Mouse (Mus musculus): ENCODE results near the gene Atg9a. TPM values are rescaled to one million over a fixed set of nuclear protein-coding genes. Genes with fewer than 3 reads are reported as not detected.

Gene Atg9a
- polyA plus RNA-seq, 1 experiment from 2014 or later = 18.8 TPM

DNA sequence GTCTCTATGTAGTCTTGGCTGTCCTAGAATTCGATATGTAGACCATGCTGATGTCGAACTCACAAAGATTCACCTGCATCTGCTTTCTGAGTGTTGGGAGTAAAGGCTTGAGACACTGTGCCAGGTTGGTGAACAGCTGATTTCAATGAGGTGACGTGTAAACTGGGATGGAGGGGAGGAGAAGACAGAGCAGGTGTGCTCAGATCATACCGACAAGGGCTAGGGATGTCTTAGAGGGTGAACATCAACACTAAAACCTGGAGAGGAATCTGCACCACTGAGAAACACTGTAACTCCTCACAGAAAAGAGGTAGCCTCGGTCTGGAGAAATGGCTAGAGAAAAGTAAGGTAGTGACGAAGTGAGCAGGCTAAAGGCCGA lies 23.9 kb downstream of the Atg9a start:
- Histone ChIP-seq H3K4me3 (ENCODE audit: low read depth, low read length) (peak overlapping the region; percentile 66), H3K9ac (ENCODE audit: low read length) (peak overlapping the region; percentile 63; the same call in 1 of the 2 replicates), H3K27me3 (ENCODE audit: control insufficient read depth, insufficient read depth, low read length) (no peaks in the 10 kb centered on the region), H3K27ac (ENCODE audit: low read depth, low read length) (no peak overlapping the region; the same call in 1 of the 2 replicates), H3K36me3 (ENCODE audit: control insufficient read depth, insufficient read depth, low read length) (peaks cover 6% of the 10 kb centered on the region; the same call in 1 of the 2 replicates), H3K4me2 (peak overlapping the region; percentile 59), H3K9me3 (ENCODE audit: control insufficient read depth, low read length) (no peaks in the 10 kb centered on the region), H3K4me1 (ENCODE audit: control insufficient read depth, insufficient read depth, low read length) (peaks cover 8% of the 10 kb centered on the region)
- DNase-seq (ENCODE audit: low spot score, missing footprints) = no peak
- peak; percentile 53; the same call in 1 of the 2 replicates for ATAC-seq (ENCODE audit: low FRiP score)
- WGBS = 10% methylated on average over 7 of the region's 7 CpGs

DNA sequence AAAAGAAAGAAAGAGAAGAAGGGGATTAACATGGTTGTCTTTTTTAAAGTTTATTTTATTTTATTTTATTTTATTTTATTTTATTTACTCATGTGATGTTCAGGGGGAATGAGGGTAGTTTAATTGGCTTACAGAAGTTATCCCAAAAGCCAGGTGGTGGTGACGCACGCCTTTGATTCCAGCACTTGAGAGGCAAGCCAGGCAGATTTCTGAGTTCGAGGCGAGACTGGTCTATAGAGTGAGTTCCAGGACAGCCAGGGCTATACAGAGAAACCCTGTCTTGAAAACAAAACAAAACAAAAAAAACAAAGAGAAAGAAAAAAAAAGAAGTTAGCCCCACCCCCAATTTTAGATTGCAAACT lies 31.8 kb downstream of the Atg9a start:
- DNase-seq (ENCODE audit: low spot score, missing footprints) (no peak), ATAC-seq (ENCODE audit: low FRiP score) (no peak)
- Histone ChIP-seq H3K9ac (ENCODE audit: low read length) (no peak overlapping the region), H3K9me3 (ENCODE audit: control insufficient read depth, low read length) (no peaks in the 10 kb centered on the region), H3K27me3 (ENCODE audit: control insufficient read depth, insufficient read depth, low read length) (no peaks in the 10 kb centered on the region), H3K4me3 (ENCODE audit: low read depth, low read length) (no peak overlapping the region), H3K36me3 (ENCODE audit: control insufficient read depth, insufficient read depth, low read length) (no peaks in the 10 kb centered on the region), H3K4me2 (no peak overlapping the region), H3K27ac (ENCODE audit: low read depth, low read length) (no peak overlapping the region), H3K4me1 (ENCODE audit: control insufficient read depth, insufficient read depth, low read length) (no peaks in the 10 kb centered on the region)
- WGBS = 83% methylated on average over 4 of the region's 4 CpGs

DNA sequence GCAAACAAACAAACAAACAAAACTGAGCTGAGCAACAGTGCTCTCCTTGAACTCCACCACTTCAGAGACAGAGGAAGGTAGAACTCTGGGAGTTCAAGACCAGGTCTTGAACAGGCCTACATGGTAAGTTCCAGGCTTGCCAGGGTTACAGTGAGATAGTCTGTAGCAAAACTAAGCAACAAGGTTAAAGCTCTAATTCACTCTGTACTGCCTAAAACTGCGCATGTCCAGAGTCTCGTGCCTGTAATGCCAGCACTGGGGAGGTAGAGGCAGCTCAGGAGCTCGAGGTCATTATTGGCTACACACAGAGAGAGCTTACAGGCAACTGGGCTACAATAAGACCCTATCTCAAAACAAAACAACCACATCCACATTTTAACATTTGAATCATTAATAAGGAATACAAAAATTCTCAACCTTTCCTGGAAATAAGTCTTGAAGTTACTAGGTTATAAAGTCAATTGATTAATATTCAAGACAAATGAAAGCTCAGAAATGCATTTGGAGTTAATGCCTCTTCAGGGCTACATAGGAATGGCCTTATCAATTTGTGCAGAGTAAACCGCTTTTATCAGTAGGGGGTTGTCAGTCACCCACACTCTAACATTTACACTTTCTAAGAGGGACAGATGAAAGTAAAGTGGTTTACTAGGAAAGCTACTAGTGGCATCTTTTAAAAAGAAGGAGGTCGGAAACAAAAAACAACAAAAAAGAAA lies 32.3 kb downstream of the Atg9a start:
- WGBS = 74% methylated on average over 5 of the region's 5 CpGs
- Histone ChIP-seq H3K27me3 (ENCODE audit: control insufficient read depth, insufficient read depth, low read length) (no peaks in the 10 kb centered on the region), H3K27ac (ENCODE audit: low read depth, low read length) (no peak overlapping the region), H3K36me3 (ENCODE audit: control insufficient read depth, insufficient read depth, low read length) (no peaks in the 10 kb centered on the region), H3K9me3 (ENCODE audit: control insufficient read depth, low read length) (no peaks in the 10 kb centered on the region), H3K9ac (ENCODE audit: low read length) (no peak overlapping the region), H3K4me3 (ENCODE audit: low read depth, low read length) (no peak overlapping the region), H3K4me1 (ENCODE audit: control insufficient read depth, insufficient read depth, low read length) (no peaks in the 10 kb centered on the region), H3K4me2 (no peak overlapping the region)
- DNase-seq (ENCODE audit: low spot score, missing footprints) (no peak), ATAC-seq (ENCODE audit: low FRiP score) (no peak)

DNA sequence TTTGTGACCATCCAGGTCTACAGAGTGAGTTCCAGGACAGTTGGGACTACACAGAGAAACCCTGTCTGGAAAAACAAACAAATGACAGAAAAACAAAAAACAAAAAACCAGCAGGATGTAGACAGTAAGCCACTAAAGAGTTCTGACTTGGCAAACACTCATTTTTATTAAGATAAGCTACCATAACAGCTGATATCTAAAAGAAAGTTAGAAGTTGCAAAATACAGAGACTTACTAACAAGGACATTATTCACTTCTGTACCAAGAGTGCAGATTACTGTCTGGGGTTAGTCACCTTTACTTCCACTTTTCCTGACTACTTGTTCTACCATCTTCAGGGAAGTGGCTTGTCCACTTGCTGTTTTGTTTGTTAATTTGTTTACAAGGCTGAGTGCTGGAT lies 33.0 kb downstream of the Atg9a start:
- Histone ChIP-seq H3K27ac (ENCODE audit: low read depth, low read length) (no peak overlapping the region), H3K4me1 (ENCODE audit: control insufficient read depth, insufficient read depth, low read length) (no peaks in the 10 kb centered on the region), H3K36me3 (ENCODE audit: control insufficient read depth, insufficient read depth, low read length) (no peaks in the 10 kb centered on the region), H3K9me3 (ENCODE audit: control insufficient read depth, low read length) (no peaks in the 10 kb centered on the region), H3K9ac (ENCODE audit: low read length) (no peak overlapping the region), H3K27me3 (ENCODE audit: control insufficient read depth, insufficient read depth, low read length) (no peaks in the 10 kb centered on the region), H3K4me3 (ENCODE audit: low read depth, low read length) (no peak overlapping the region), H3K4me2 (no peak overlapping the region)
- DNase-seq (ENCODE audit: low spot score, missing footprints) (no peak), ATAC-seq (ENCODE audit: low FRiP score) (no peak)

DNA sequence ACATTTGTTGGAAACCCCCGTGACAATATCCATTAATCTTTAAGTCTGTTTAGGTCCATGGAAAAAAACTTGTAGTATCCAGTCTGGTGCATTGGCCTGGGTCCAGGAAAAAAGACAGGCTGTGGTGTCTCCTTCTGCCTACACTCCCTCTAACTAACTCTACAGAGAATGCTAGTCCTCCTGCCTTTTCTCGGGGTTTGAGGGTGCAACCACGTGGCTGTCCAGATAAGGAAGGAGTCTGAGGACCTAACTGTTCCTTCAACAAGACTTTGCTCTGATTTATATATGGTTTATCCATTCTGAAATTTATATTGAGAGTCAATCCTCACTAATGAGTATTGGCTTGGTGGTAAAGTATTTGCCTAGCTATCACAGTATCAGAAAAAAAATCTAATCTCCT lies 36.2 kb downstream of the Atg9a start:
- 75% methylated on average over 3 of the region's 3 CpGs for WGBS
- Histone ChIP-seq H3K4me1 (ENCODE audit: control insufficient read depth, insufficient read depth, low read length) (no peaks in the 10 kb centered on the region), H3K27me3 (ENCODE audit: control insufficient read depth, insufficient read depth, low read length) (no peaks in the 10 kb centered on the region), H3K4me2 (no peak overlapping the region), H3K4me3 (ENCODE audit: low read depth, low read length) (no peak overlapping the region), H3K36me3 (ENCODE audit: control insufficient read depth, insufficient read depth, low read length) (no peaks in the 10 kb centered on the region), H3K27ac (ENCODE audit: low read depth, low read length) (no peak overlapping the region), H3K9ac (ENCODE audit: low read length) (no peak overlapping the region), H3K9me3 (ENCODE audit: control insufficient read depth, low read length) (no peaks in the 10 kb centered on the region)
- DNase-seq (ENCODE audit: low spot score, missing footprints) = no peak
- ATAC-seq (ENCODE audit: low FRiP score) = no peak

DNA sequence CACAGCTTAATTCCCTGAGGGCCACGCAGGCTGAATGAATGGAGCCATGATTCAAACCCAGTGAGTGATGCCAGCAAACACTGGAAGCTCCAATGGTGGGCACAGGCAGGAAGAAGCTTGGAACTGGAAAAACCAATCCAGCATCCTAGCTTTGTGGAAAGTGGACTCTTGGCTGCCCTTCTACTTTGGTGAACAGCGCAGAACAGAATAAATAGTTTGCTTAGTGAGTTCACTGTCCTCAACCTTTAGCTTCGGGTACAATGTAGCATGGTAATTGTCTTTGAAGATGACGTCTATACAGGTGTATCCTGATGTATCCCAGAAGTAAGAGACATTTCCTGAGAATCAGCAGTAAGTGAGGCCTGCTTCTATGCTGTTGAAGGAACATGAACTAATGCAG lies 43.3 kb downstream of the Atg9a start:
- H3K4me3 ChIP-seq (ENCODE audit: low read depth, low read length) = no peak overlapping the region
- H3K9me3 ChIP-seq (ENCODE audit: control insufficient read depth, low read length) = no peaks in the 10 kb centered on the region
- no peak for ATAC-seq (ENCODE audit: low FRiP score)
- H3K27ac ChIP-seq (ENCODE audit: low read depth, low read length) = no peak overlapping the region
- H3K27me3 ChIP-seq (ENCODE audit: control insufficient read depth, insufficient read depth, low read length) = no peaks in the 10 kb centered on the region
- no peak overlapping the region for H3K9ac ChIP-seq (ENCODE audit: low read length)
- no peak for DNase-seq (ENCODE audit: low spot score, missing footprints)
- H3K4me2 ChIP-seq = no peak overlapping the region
- peaks cover 4% of the 10 kb centered on the region; the same call in 1 of the 2 replicates for H3K4me1 ChIP-seq (ENCODE audit: control insufficient read depth, insufficient read depth, low read length)
- 94% methylated on average over 4 of the region's 4 CpGs for WGBS
- peaks cover 17% of the 10 kb centered on the region for H3K36me3 ChIP-seq (ENCODE audit: control insufficient read depth, insufficient read depth, low read length)

DNA sequence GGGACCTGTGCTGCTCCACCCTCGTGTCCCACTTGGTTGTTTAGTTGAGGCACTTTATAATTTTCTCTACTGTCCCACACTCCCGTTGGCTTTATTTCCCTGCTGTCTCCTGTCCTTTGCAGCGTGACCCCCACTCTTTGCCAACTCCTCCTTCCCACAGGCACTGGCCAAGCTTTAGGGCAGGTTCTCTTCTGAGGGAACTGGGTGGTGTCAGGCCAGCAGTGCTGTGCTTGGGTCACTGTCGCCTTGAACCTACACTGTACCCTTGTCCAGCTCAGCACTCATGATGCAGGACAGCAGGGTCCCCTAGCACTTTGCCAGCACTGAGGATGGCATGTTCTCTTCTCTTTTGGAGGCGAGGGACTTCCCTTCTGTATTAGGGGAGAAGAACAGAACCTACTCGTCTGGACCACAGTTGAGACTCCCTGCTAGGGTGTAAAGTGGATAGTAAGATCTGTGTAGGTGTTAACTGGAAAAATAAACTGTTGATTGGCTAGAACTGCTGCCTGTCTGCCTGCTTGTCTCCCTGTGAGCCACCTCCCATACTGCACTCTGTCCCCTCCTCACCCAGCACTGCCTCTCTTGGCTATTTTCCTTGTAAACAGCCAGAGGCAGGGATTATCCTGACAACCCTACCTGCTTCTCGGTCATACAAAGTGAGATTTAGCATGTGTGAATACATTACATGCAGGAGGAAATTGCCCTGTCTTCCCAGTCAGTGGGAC lies 44.4 kb downstream of the Atg9a start:
- Histone ChIP-seq H3K27me3 (ENCODE audit: control insufficient read depth, insufficient read depth, low read length) (no peaks in the 10 kb centered on the region), H3K36me3 (ENCODE audit: control insufficient read depth, insufficient read depth, low read length) (peaks cover 17% of the 10 kb centered on the region), H3K9me3 (ENCODE audit: control insufficient read depth, low read length) (no peaks in the 10 kb centered on the region), H3K27ac (ENCODE audit: low read depth, low read length) (no peak overlapping the region), H3K9ac (ENCODE audit: low read length) (no peak overlapping the region), H3K4me1 (ENCODE audit: control insufficient read depth, insufficient read depth, low read length) (peaks cover 6% of the 10 kb centered on the region; the same call in 1 of the 2 replicates), H3K4me3 (ENCODE audit: low read depth, low read length) (no peak overlapping the region), H3K4me2 (no peak overlapping the region)
- no peak for ATAC-seq (ENCODE audit: low FRiP score)
- WGBS = 82% methylated on average over 7 of the region's 7 CpGs
- no peak for DNase-seq (ENCODE audit: low spot score, missing footprints)

DNA sequence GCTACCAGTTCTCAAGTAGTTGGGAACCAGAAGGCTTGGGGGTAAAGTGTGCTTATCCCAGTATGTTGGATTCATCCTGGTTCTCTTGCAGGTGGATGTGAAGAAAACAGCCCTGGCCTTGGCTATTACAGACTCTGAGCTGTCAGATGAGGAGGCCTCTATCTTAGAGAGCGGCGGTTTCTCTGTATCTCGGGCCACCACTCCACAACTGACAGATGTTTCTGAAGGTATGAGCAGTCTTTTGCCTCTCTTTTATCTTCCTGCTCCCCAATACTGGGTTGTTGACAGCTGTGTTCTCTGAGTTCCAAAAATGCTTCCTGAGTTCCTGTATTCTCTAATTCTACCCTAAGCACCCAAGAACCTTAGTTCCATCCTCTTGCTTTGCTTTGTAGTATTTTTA lies 46.4 kb downstream of the Atg9a start:
- Histone ChIP-seq H3K36me3 (ENCODE audit: control insufficient read depth, insufficient read depth, low read length) (peaks cover 17% of the 10 kb centered on the region), H3K27ac (ENCODE audit: low read depth, low read length) (no peak overlapping the region), H3K4me1 (ENCODE audit: control insufficient read depth, insufficient read depth, low read length) (peaks cover 15% of the 10 kb centered on the region), H3K9me3 (ENCODE audit: control insufficient read depth, low read length) (no peaks in the 10 kb centered on the region), H3K27me3 (ENCODE audit: control insufficient read depth, insufficient read depth, low read length) (no peaks in the 10 kb centered on the region), H3K4me2 (no peak overlapping the region), H3K9ac (ENCODE audit: low read length) (no peak overlapping the region), H3K4me3 (ENCODE audit: low read depth, low read length) (no peak overlapping the region)
- no peak for ATAC-seq (ENCODE audit: low FRiP score)
- WGBS = 100% methylated on average over 3 of the region's 3 CpGs
- no peak for DNase-seq (ENCODE audit: low spot score, missing footprints)
